Mouse (Mus musculus) ovary, postnatal 36 days (tissue): ENCODE results near the gene Rsph14.

Experiments used
- DNase-seq: peaks from one replicate; pipeline ENCODE4 v3.0.0; 2022; ENCODE audit warnings: low spot score, mixed read lengths

Gene Rsph14

DNA sequence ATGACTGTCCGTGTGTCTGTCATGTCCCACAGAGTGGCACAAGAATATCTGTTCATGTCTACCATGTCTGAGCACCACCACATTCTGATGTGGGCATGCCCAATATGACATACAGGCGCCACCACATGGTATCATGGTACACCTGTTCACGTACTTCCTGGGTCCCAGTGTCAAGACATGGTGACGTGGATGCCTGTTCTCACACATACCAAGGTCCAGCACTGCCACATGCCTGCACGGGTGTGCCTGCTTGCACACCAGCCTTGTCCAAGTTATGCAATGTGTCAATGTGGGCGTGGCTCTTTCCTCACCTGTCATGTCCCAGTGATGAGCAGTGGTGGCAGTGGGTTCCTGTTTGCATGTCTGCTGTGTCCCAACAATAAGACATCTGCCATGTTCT, 99.9 kb downstream of the Rsph14 start:
- no peak for DNase-seq

DNA sequence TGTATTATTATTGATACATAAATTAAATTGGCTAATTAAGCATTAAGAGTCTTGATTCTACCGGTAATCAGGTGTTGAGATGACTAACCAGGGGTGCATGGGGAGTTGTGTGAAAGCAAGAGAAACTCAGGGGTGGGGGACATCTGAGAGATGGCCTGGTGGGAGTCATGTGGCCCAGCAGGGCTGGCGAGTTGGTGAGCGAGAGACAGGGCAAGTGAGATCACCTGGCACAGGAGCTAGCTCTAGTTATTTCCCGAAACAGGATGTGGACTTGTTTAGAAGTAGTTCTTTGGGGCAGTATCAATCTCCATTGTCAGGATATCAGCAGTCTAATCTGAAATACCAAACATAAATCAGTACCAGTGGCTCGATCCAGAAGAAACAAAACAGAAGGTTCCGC, 100.8 kb downstream of the Rsph14 start:
- DNase-seq: no peak

DNA sequence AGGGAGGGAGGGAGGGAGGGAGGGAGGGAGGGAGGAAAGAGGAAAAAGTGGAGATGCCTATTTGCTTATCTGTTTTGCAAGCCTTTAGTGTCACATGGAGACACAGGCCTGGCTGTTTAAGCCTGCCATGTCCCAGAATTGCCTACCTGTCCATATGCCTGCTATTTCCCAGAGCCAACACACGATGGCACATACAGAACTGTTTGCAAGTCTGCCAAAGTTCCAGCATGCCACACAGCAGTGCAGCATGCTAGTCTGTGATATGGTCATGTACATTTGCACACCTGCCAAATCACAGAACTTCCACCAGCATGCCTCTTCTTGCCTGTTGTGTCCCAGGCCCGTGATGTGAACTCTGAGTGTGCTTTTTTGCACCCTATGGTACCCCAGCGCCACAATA, 101.8 kb downstream of the Rsph14 start:
- DNase-seq: no peak

DNA sequence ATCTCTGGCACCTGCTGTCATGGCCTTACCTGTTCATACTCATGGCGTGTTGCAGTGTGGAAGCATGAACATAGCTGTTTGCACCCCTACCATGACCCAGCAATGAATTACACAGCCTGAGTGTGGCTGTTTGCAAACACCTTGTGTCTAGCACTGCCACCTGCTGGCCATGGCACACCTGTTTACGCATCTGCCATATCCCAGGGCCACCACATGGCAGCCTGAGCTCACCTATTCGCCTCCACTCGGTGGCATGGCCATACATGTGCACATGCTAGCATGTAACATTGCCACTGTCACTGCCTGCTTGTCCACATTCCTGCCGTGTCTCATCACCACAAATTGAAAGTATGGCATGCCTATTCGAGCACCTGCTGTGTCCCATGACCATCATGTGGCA, 102.8 kb downstream of the Rsph14 start:
- DNase-seq: no peak

DNA sequence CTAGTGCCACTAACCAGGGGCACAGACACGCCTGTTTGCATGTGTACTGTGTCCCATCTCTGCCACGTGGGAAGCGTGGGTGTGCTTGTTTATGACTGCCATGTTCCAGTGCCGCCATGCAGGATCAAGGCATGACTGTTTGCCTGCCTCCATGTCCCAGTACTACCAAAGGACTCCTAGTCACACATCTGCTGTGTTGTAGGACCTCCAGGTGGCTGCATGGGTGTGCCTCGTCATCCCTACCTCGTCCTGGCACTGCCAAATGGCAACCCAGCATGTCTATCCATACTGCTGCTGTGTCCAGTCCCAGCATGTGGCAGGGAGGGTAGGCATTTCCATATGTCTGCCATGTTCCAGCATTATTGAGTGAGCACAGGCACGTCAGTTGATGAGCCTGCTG, 104.1 kb downstream of the Rsph14 start:
- DNase-seq: no peak

DNA sequence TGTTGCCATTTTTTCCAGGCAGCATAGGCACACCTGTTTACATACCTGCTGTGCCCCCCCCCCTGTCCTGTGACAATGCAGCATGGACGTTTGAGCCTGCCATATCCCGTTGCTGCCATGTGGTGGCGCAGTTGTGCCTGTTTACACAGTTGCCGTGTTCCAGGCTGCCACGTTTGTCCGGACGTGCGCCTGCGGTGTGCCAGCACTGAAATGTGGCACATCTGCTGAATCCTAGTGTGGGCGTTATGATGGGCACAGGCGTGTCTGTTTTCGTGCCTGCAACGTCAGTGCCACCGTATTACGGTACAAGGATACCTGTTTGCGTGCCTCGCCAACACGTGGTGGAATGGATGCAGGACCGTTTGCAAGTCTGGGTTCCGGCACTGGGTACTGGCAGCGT, 107.1 kb downstream of the Rsph14 start:
- DNase-seq: peak; percentile 44

DNA sequence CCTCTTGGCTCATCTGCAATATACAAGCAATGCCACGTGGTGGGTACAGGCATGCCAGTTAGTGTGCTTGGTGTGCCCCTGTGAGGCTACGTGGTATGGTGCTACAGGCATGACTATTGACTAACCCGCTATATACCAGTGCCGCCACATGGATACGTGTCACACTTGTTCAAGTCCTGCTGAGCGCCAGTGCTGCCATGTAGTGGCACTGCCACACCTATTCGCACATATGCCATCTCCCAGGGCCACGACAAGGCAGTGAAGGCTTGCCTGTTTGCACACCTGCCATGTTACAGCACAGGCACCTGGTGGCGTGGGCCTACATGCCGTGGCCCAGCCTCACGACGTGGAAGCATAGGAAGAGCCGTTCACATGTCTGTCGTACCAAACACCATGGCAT, 108.1 kb downstream of the Rsph14 start:
- no peak for DNase-seq

DNA sequence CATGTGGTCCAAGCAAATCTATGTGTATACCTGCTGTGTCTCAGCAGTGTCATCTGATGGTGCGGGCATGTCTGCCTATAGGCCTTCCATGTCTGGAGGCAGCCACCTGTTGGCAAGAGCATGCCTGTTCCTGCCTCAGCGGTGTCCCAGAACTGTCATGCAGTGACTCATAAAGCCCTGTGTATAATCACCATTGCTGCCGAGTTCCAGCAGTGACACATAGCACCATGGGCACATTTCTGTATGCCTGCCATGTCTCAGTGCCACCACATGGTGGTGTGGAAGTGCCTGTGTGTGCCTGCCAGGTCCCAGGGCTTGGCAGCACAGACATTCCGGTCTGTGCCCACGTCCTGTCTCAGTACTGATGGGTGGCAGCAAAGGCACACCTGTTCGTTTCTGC, 109.6 kb downstream of the Rsph14 start:
- DNase-seq: peak; percentile 41

DNA sequence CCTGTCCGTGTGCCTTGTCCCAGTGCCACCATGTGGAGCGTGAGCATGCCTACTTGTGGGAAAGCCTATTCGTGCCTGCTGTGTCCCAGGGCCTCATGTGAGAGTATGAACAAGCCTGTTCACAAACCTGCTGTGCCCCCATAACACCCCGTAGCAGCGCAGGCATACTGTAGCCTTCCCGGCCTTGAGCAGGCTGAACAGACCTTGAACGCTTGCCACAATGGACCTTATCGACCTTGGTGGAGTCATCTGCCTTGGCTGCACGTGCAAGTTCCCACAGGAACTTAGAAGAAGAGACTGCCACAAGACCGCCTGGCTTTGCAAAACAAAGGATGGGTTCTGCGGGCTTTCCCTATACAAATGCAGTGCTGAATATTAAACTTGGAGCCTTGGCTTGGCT, 110.8 kb downstream of the Rsph14 start:
- peak; percentile 49 for DNase-seq

DNA sequence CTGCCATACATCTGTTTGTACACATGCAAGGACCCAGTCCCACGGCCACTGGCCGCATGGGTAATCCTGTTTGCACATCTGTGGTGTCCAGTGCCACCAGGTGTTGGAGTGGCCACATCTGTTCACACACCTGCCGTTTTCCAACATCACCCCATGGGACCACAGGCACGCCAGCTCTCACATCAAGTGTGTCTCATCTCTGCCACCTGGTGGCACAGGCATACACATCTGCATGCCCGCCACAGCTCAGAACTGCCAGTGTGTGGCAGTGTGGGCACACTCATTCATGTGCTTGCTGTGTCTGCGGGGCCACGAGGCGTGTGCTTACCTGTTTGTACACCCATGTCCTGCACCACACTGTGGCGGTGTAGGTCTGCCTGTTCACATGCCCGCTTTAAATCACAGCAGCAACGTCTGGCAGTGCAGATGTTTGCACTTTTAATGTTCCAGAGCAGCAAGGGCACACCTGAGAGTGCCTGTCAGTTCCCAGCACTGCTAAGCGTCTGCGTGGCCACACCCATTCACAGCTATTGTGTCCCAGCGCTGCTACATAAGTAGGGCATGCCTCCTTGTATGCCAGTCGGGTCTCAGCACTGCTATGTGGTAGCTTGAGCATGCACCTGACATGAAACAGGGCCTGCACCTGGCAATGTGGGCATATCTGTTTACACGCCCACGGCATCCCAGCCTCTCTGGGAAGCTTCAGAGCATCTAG, 111.4 kb downstream of the Rsph14 start:
- peak; percentile 74 for DNase-seq

DNA sequence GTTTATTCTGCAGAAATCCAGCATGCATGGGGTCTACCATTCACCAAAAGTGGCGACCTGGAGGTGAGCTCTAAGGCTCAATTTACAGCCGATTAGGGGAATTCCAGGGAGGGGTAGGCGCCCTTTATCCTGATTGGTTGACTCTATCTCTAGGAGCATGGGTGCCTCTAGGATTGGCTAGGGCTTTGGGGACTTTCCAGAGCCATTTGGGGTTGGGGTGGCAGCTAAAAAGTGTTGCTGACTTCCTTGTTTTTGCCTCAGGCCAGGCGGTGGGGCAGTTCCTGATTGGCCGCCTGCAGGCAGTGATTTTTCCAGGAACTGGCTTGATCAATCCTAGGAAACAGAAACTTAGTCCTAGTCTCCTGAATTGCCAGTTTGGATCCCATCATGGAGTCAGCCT, 113.1 kb downstream of the Rsph14 start:
- no peak for DNase-seq

DNA sequence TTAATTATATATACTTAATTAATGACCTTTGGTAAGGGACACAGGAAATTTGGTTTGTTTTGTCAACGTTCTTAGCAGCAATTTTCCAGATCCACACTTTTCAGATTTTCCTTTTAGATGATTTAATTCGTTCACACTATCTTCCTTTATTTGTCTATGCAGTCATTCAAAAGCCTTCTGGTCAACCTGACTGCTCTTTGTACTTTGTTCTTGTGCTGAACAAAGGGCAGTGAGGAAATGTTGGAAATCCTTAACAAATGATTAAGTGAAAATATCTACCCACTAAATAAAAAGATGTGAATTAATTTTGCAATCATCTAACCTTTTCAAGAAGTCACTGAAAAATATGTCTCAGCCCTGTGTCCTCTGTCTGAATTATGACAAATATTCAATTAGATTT, 124.0 kb downstream of the Rsph14 start:
- no peak for DNase-seq
